Mouse (Mus musculus): ENCODE results near the gene Gm5447. TPM values are rescaled to one million over a fixed set of nuclear protein-coding genes. Genes with fewer than 3 reads are reported as not detected.

Gm5447 gene
- total RNA-seq, 2 experiments from 2014 or later, result not detected

DNA sequence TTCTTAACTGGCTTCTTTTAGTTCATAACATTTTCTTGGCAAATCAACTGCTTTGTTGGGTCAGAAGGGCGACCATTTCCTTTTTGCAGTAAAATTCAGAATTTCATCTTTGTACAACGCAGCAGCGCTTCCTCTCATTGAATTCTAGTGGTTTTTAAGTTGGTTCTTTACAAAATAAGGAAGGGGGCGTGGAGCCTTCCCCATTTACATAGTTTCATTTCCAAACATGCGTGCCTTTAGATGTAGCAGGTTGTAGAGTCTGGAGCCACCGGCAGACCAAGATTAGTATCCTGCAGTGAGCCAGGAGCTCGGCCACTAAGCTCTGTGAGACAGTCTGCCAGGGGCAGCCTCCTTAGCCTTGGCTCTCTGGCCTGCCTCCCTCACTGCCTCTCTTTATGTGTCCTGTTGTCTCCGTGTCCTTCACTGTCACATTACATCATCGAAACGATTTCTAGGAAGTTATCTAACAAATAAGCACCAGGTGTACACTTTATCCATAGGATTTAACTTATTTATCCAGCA is 13.0 kb downstream of the Gm5447 start:
- DNase-seq, result no peak

DNA sequence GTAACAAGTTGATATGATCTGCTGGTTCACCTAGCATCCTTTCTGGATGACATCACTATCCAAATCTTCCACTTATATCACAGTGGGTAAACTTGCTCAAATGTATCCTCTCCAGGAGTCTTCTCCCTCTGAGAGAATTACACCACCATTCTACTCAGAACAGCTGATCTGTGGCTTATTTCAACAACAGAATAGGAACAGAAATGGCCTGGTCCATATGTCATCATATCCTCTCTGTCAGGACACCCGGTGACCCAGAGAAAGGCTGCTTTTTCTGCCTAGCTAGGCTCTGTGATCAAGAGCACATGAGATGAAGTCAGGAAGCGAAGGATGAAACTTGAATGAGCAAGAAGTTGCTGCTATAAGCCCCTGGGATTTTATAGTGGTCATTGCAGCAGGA is 13.7 kb downstream of the Gm5447 start:
- no peak for DNase-seq

DNA sequence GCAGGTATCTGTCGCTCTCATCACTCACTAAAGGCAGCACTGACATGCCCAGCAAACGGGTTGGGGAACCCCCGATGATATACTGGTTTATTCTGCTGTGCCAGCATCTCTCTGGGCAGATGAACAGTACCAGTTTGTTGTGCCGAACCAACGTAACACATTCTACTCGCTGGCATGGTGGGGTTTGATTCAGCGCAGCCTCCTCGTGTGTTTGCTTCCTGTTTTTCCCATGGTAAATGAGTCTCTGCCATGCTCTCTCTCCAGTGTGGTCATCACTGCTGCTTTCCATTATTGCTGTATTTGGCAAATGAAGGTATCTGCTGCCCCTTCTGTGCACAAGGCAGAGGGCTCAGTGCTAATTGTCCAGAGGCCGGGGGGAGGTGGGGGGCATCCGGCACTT is 15.7 kb downstream of the Gm5447 start:
- no peak for DNase-seq

GRCm38 (mm10) chr13:30990233-30990632 is 16.2 kb downstream of the Gm5447 start:
- no peak for DNase-seq

- no peak for DNase-seq
These were observed 19.8 kb downstream of the Gm5447 start for GRCm38 (mm10) chr13:30993819-30994218.

DNA sequence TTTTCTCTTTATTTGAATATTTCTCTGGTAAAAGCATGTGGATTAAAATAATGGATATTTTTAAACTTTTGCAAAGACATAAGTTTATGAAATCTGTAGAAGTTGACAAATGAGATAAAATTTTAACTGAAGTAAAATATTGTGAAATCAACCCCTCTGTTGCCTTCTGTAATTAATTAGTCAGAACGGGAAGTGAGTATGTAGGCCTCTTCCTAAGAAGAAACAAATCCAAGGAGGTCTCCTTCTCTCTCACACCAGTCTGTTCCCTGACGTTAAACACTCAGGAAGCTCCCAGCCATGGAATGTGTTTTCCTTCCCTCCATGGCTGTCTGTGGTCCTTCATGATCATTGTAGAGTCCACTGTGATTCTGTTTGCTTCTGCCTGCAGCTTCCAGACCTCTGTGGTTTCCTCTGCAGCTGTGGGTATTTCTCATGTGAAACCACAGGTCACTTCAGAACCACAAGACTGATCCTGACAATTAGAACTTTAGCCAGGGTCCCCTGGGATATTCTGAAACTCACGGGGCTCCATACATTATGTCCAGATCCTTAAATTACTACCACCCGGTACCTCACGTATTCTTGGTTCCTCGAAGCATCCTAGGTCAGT is 20.4 kb downstream of the Gm5447 start:
- no peak for DNase-seq

GRCm38 (mm10) chr13:30997526-30998253 is 23.7 kb downstream of the Gm5447 start:
- no peak for DNase-seq

DNA sequence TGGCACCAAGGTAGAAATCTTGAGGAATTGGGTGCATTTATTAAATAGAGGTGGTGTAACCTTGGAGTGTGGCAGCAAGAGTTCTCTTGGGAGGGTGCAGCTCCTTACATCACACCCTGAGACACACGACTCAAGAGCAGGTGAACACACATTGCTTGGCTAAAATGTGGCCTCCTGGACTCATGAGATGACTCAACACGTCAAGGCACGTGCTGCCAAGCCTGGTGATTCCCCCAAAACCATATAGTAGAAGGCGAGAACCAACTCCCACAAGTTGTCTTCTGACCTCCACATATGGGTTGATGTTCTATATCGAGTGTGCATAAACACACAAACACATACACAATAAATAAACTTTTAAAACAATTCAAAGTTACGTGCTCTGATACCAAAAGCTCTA is 25.8 kb downstream of the Gm5447 start:
- no peak for DNase-seq

DNA sequence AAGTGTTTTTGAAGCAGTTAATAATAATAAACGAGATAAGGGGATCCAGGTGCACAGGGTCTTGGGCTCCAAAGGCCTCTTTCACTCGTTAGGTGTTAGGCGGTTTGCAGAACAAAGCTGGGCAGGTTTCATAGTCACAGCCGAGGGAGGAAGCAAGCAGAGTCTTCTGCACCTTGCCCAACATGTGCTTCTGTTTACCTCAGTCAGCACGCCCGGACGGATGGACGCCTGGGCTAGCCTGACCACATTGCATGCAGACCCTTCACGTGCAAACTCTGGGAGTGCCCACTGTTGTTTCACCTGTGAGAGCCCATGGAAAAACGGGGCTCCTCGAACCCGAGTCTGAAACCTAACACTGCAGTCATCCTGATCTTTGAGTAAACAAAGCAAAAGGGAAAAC is 30.5 kb downstream of the Gm5447 start:
- no peak for DNase-seq

- DNase-seq, result no peak
These were observed 31.0 kb downstream of the Gm5447 start for GRCm38 (mm10) chr13:31004995-31005394.

DNA sequence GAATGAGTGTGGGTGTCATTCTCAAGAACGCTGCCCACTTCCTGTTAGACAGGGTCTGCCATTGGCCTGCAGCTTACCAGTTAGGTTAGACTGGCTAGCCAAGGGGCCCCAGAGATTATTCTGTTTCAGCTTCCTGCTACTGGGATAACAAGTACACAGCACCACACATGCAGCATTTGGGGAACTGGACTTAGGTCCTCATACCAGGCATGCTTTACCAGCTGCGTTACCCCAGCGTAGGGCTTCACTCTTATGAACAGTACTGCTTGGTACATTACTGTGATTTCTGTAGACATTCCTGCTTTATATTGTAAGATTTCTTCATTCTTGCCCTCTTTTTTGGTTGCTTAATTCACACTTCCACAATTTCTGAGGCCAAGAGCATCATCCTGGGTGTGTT is 43.5 kb downstream of the Gm5447 start:
- no peak for DNase-seq

DNA sequence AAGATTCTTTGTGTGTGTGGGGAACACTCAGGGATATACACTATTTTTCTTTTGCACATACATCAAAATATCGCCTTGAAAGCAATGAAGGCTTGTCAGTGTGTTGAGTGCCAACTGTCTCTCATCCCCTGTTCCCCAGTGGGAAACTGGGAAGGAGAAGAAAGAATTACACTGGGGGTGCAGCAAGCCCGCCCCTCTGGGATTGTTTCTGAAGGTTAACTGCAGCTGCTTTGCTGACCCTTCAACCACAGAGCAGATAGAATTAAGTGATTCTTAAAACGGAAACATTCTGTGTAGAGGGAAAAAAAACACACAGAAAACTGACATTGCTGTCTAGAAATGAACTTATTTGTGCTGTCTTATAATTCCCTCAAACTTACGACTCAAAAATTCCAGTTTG is 47.5 kb downstream of the Gm5447 start:
- DNase-seq, result no peak

DNA sequence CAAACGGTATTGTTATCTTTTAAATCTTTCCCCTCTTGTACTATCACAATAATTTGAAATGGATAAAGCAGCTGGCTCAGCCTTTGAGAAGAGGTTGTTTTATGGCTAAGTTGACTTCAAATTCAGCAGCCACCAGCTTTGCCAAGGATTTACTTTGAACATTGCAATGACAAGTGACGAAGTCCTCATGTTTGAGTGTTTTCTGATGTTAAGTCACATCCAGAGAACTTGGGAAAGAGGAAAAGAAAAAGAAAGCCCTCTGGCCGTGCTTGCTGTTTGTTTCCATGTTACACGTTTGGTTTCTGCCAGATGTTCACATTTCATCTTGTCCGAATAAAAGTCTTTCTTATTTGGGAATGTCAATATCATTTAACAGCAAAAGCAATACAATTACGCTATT is 47.9 kb downstream of the Gm5447 start:
- DNase-seq, result no peak

DNA sequence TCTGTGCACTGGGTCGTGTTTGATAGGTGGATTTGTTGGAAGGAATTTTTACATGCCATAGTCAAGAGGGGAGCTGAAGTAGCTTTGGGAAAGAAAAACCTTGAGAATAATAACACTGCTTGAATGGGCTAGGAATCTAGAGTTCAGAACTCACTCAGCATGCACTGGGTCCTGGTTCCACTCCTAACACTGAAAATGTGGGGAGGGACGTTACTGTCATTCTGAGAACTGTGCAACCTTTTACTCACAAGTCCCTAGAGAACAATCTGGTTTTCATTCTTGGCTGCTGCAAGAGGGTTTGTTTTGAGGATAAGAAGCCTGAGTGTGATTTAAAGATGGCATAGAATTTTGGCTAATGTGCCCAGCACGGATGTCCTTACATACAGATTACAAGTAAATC is 49.7 kb downstream of the Gm5447 start:
- no peak for DNase-seq

Other genes starting within 250 kb of the Gm5447 start
- 1 to 10 TPM in 1 of 2 experiments, under 1 TPM in 1; 0.28 to 1.4 TPM for gene Irf4, start 225.0 kb upstream of the Gm5447 start, total RNA-seq (2021)
- under 1 TPM; 0.38 TPM for gene Hus1b, start 26.4 kb upstream of the Gm5447 start, total RNA-seq (2021)
- 10 to 100 TPM; 11.7 to 12.2 TPM for gene Exoc2, start 111 bp upstream of the Gm5447 start, total RNA-seq (2021)